Mouse (Mus musculus) lung, postnatal 0 days (tissue): ENCODE results near the gene Scrn3.

Source experiments
- CTCF ChIP-seq: IDR thresholded peaks from 2 replicates; pipeline ENCODE4 v1.5.1; 2016; ENCODE audit warnings: antibody characterized with exemption, mild to moderate bottlenecking
- EP300 ChIP-seq: IDR thresholded peaks from 2 replicates; pipeline ENCODE4 v1.6.1; 2016; ENCODE audit warnings: antibody characterized with exemption, mild to moderate bottlenecking, control low read depth

DNA sequence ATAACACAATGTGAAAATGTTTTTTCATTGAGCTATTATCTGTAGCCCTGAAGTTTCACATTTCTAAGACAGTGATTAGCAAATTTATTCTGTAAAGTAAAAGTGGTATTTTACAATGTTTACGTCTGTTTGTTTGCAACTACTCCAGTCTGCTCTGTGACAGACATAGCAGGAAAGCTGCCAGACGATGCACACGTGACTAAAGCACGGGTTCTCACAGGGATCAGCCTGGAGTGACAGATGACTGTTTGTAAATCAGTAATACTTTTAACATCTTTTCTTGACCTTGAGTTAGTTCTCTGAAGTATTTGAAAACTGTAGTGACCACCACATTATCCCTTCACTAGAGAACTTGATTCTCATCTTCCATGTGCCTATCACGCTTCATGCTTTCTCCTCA is 7.9 kb upstream of the Scrn3 start:
- TF ChIP-seq EP300 (no peak), CTCF (no peak)
